Mouse (Mus musculus): ENCODE data around the gene Prpf19. TPM values are rescaled to one million over a fixed set of nuclear protein-coding genes. Genes with fewer than 3 reads are reported as not detected.
A peak's percentile ranks its signal among the peaks of the same experiment; 100 is the strongest.

Prpf19 gene
- 100 to 1,000 TPM; 207 to 213 TPM for total RNA-seq (2021)

GRCm38 (mm10) chr19:10895016-10895528, at the start of gene Prpf19:
Prpf19 (plus strand) TSS chr19:10895231.
- intact Hi-C loops (cut with DNase I): loop anchor here (2.0 kb wide), 2 partner anchors 14 to 54 kb away; partner anchors contain the start of gene Ccdc86
- peak; percentile 99 for DNase-seq (ENCODE audit: low spot score in 2 of 2)

GRCm38 (mm10) chr19:10845454-10845853, 49.6 kb upstream of the Prpf19 start:
- no peak for DNase-seq (ENCODE audit: low spot score in 2 of 2)
- intact Hi-C loops (cut with DNase I): no loop called here

- DNase-seq (ENCODE audit: low spot score in 2 of 2): no peak
- intact Hi-C loops (cut with DNase I): no loop called here
These were observed 48.9 kb upstream of the Prpf19 start for GRCm38 (mm10) chr19:10846150-10846549.

- intact Hi-C loops (cut with DNase I): no loop called here
- no peak for DNase-seq (ENCODE audit: low spot score in 2 of 2)
These were observed 47.5 kb upstream of the Prpf19 start for GRCm38 (mm10) chr19:10847311-10848087.

GRCm38 (mm10) chr19:10855422-10855821, 39.6 kb upstream of the Prpf19 start:
- intact Hi-C loops (cut with DNase I): no loop called here
- no peak for DNase-seq (ENCODE audit: low spot score in 2 of 2)

GRCm38 (mm10) chr19:10856520-10856919, 38.5 kb upstream of the Prpf19 start:
- DNase-seq (ENCODE audit: low spot score in 2 of 2): peak in 1 of 2 experiments; percentile 33
- intact Hi-C loops (cut with DNase I): no loop called here

- intact Hi-C loops (cut with DNase I): no loop called here
- no peak for DNase-seq (ENCODE audit: low spot score in 2 of 2)
These were observed 34.9 kb upstream of the Prpf19 start for GRCm38 (mm10) chr19:10860072-10860497.

GRCm38 (mm10) chr19:10866351-10866750, 28.7 kb upstream of the Prpf19 start:
- intact Hi-C loops (cut with DNase I): loop anchor here (5.0 kb wide), 2 partner anchors 64 to 154 kb away; no protein-coding TSS in a partner anchor
- no peak for DNase-seq (ENCODE audit: low spot score in 2 of 2)

GRCm38 (mm10) chr19:10867946-10868622, 26.9 kb upstream of the Prpf19 start:
- peak in 1 of 2 experiments; percentile 49 for DNase-seq (ENCODE audit: low spot score in 2 of 2)
- intact Hi-C loops (cut with DNase I): loop anchor here (5.0 kb wide), 2 partner anchors 66 to 156 kb away; no protein-coding TSS in a partner anchor

GRCm38 (mm10) chr19:10868623-10869141, 26.3 kb upstream of the Prpf19 start:
- peak; percentile 32 to 43 for DNase-seq (ENCODE audit: low spot score in 2 of 2)
- intact Hi-C loops (cut with DNase I): loop anchor here (5.0 kb wide), 2 partner anchors 66 to 156 kb away; no protein-coding TSS in a partner anchor

GRCm38 (mm10) chr19:10869241-10869885, 25.7 kb upstream of the Prpf19 start:
- peak; percentile 89 to 91 for DNase-seq (ENCODE audit: low spot score in 2 of 2)
- intact Hi-C loops (cut with DNase I): loop anchor here (5.0 kb wide), 2 partner anchors 67 to 157 kb away; no protein-coding TSS in a partner anchor

GRCm38 (mm10) chr19:10869886-10870527, 25.0 kb upstream of the Prpf19 start, which contains the start of gene Tmem132a:
Tmem132a (minus strand) TSS chr19:10869940.
- DNase-seq (ENCODE audit: low spot score in 2 of 2): no peak
- intact Hi-C loops (cut with DNase I): loop anchor here (5.0 kb wide), 2 partner anchors 68 to 158 kb away; no protein-coding TSS in a partner anchor

GRCm38 (mm10) chr19:10870676-10871075, 24.4 kb upstream of the Prpf19 start:
- no peak for DNase-seq (ENCODE audit: low spot score in 2 of 2)
- intact Hi-C loops (cut with DNase I): no loop called here

GRCm38 (mm10) chr19:10871328-10871961, 23.6 kb upstream of the Prpf19 start:
- intact Hi-C loops (cut with DNase I): no loop called here
- DNase-seq (ENCODE audit: low spot score in 2 of 2): no peak

- intact Hi-C loops (cut with DNase I): no loop called here
- DNase-seq (ENCODE audit: low spot score in 2 of 2): no peak
These were observed 16.7 kb upstream of the Prpf19 start for GRCm38 (mm10) chr19:10878201-10878837.

GRCm38 (mm10) chr19:10880085-10880974, 14.7 kb upstream of the Prpf19 start:
- intact Hi-C loops (cut with DNase I): loop anchor here (2.0 kb wide), 1 partner anchor 14 kb away; the partner anchor contains the start of gene Prpf19
- DNase-seq (ENCODE audit: low spot score in 2 of 2): no peak

- intact Hi-C loops (cut with DNase I): loop anchor here (2.0 kb wide), 1 partner anchor 14 kb away; the partner anchor contains the start of gene Prpf19
- peak in 1 of 2 experiments; percentile 34 for DNase-seq (ENCODE audit: low spot score in 2 of 2)
These were observed 14.0 kb upstream of the Prpf19 start for GRCm38 (mm10) chr19:10880975-10881425.
